Mouse (Mus musculus): ENCODE data around the gene Hnf4a.

The Hnf4a gene

DNA sequence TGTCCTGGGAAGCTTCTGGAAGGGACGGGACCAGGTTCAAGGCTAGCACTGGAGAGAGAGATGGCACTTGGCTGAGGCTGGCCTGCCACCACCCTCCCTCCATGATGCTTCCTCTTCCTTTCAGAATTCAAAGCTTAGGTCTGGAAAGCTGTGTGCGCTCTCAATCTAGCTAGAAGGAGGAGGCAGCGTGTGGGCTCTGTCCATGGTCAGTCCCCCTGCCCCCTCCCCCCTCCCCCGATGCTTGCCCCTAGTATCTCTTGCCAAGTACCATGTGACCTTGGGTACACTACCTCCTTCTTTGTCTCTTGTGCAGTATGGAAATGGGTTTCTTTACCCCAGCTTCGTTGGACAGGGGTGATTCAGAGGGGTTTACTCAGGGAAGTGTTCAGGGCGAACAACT, 42.2 kb downstream of the Hnf4a start:
- no peak for DNase-seq (ENCODE audit: low spot score in 2 of 2)

DNA sequence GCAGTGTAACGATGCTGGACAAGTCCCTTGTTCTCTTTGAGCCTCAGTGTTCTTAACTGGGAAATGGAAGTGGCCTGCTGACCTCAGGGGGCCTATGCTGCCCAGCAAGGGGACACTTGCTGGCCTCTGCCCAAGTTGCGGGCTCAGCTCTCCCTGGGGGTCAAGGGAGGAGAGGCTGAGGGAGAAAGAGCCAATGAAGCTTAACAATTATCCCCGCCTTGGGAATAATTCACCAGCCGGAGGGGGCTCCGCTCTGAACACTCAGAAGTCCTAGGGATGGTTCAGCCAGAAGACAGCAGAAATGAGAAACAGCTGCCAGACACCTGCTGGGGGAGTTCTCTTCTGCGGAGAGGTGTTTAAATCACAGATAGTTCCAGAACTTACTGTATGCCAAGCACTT, 43.2 kb downstream of the Hnf4a start:
- no peak for DNase-seq (ENCODE audit: low spot score in 2 of 2)

DNA sequence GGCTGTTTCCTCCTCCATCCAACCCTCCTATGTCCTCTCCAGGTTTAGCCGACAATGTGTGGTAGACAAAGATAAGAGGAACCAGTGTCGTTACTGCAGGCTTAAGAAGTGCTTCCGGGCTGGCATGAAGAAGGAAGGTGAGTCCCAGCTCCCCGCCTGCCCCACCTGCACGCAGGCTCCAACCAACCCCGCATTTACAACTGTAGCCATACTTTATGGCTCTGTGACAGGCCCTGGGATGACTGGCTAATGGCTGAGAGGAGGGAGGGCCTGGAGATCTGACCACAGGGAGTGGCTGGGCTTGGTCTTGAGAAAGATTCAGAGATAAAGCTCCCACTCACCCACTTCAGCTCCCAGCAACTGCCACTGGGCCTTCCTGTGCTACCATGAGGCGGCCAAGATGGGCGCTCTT, 45.9 kb downstream of the Hnf4a start:
- DNase-seq (ENCODE audit: low spot score in 2 of 2) = no peak

DNA sequence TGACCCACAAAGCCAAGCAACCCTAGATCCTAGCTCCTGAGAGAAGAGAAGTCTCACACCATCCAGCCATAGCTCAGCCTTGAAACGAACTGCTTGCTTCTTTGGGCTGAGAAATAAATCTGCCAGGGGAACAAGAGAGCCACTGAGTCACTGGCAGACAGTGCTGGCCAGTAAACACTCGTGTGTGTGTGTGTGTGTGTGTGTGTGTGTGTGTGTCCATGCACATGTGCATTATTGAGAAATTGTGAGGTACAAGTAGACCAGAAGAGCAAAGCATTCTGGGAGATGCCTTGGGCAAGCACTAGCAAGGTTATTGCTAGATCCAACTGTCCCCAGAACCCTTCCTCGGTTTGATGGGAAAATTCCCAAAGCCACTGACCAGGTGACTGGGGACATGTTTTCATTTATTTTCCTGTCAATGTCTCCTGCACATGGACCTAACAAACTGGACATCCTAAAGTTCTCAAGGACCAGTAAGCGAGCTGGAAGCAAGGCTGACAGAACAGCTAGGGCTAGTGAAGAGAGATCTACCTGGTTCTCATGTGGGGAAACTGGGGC, 47.9 kb downstream of the Hnf4a start:
- no peak for DNase-seq (ENCODE audit: low spot score in 2 of 2)

DNA sequence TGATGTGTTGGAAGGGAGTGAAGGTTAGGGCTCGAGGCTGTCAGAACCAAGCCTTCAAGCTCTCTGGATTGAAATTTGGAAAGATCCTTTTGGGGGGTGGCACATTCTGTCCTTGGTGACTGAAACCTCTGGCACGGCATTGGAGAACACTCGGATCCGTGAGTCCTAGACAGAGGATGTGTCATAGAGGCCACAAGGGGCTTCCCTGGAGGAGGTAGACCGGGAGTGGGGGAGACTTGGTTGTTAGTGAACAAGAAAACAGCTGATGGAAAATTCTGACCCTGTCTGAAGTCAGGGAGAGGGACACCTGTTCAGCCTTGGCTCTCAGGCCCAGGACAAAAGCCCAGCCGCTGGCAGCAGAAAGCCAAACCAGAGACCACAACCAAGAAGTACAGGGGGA, 48.4 kb downstream of the Hnf4a start:
- no peak for DNase-seq (ENCODE audit: low spot score in 2 of 2)

DNA sequence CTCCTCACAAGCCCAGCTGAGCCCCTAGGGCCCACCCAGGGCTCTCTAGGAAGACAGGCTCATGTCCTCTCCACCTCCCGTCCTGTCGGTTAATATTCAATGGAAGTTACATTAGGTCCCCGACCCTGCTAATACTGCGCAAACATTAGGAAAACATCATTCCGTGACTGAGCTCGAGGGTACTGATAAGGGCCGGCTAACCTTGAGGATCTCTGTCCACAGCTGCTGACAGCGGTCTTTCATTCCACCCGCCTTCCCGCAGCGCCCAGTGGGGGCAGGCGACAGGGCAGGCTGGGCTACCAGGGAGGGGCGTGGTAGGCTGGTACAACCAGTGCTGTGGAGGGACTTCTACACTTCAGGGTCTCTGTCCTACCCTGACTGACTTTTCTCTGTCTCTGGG, 48.8 kb downstream of the Hnf4a start:
- DNase-seq (ENCODE audit: low spot score in 2 of 2) = no peak

DNA sequence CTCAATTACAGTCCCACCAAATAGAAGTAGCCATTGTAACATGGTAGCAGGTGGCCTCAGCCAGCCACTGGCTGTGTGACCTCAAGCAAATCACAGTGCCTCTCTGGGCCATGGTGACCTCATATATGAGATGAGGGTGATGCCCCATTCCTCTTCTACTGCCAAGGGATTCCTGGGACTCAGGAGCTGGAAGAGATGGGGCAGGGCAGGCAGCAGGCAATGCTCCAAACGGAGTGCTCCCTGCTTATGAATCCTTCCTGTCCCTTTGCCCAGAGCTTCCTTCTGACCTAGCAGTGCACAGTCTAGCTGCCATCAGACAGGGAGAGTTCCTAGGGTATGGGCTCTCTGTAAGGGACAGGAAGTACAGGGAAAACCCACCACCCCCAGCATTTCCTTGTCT, 51.9 kb downstream of the Hnf4a start:
- DNase-seq (ENCODE audit: low spot score in 2 of 2) = no peak

DNA sequence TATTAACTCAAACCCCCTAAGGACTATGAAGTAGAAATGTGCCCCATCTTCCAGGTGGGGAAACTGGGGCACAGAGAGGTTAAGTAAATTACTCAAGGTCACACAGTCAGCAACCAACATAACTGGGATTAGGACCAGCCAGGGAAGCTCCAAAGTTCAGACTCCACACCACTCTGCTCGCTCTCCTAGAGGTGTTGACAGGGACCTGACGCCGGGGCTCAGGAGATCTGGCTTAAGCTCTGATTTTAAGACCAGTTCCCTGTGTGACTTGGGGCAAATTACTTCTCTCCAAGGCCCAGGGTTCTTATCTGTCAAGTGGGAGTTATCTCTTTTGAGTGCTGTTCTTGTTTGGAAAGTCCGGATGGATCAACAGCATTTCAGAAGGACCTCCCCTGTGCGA, 52.6 kb downstream of the Hnf4a start:
- no peak for DNase-seq (ENCODE audit: low spot score in 2 of 2)

DNA sequence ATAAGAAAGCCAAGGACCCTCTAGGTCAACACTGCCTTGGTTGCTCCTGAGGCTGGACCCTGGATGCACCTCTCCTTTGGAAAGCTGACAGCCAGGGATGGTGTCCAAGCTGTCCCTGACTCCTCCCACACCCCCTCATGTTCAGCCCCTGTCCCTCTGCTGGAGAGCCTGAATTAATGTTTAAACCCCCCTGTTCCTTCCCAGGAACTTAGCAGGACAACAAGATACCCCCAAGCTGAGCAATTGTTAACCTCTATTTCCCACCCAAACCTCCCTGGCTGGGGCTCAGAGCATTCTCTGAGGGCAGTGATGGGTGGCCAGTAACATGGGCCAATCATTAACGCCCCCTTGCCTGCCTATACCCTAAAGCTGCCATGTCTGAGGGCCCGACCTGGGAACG, 53.6 kb downstream of the Hnf4a start:
- no peak for DNase-seq (ENCODE audit: low spot score in 2 of 2)

DNA sequence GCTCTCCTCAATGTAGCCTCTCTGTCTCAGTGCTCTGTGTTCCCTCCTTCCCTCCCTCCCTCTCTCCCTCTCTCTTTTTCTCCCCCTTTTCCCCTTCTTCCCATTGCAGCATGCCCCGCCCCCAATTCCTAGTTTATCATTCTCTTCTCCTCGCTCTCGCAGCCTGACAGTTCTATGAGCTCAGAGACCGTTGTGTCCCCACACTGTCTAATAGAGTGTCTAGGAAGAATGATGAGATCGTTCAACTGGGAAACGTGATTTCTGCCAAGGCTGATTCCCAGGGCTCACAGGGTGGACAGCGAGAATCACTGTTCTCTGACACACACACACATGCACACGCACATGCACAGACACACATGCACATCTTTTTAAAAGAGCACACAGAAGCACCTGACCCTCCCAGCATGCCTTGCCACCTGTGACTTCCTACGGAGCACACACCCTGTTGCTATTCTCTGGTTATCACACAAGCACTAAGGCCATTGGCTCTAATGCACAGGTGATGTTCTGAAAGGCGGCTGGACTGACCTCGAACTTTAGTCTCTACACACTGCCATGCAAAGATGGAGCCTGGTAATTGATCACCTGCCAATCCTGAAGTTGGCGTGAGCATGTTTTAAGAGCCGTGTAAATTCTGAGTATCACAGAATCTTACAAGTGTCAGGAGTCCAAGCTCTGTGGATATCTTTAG, 54.8 kb downstream of the Hnf4a start:
- DNase-seq (ENCODE audit: low spot score in 2 of 2) = no peak

DNA sequence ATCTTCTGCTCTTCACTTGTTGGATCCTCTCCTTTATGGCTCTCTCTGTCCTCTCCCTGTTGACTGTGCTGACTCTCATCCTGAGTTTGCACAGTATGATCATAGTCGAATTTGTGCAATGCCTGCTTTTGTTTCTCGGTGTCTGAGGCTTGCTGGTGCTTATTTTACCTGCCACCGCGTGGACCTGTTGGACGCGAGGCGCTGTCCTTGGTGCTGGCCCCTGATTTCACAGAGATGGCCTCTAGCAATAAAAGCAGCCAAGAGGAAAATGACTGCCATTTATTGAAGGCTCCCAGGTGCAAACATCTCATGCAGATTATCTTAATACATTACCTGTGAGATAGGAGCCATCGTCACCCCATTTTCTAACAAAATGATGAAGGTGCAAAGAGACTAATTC, 58.0 kb downstream of the Hnf4a start:
- no peak for DNase-seq (ENCODE audit: low spot score in 2 of 2)

DNA sequence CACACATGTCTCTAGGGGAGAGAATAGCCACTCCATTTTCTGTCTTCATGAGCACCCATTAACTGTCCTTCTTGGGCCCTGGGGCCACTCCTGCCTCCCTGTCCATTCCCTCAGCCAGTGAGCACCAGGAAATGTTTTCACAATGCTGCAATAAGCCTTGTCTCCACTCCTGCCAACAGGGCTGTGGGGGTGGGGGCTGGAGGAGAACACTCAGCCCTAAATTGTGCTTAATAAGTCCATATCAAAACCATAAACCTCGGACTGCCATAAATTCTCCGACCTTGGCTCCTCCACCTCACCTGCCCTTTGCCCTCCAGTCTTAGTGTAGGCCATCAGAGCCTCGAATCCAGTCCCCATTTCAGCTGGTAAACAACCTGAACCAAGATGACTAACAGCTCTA, 67.7 kb downstream of the Hnf4a start:
- no peak for DNase-seq (ENCODE audit: low spot score in 2 of 2)

DNA sequence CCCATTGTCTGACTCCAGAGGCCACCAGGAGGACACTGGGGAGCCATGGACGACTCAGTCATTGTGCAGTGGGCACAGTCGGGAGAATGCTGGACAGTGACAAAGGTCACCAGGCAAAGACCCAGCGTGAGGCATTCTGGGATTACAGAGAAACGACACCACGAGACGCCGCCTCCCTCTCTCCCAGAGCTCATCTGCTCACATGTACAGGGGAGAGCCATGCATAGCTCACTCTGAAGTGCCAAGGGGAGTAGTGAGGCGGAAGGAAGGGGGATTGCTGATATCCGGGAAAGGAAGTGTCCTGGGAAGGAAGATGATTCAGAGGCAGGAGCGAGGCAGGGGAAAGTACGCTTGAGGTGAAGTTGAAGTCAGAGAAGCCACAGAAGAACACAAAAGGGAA, 68.6 kb downstream of the Hnf4a start:
- no peak for DNase-seq (ENCODE audit: low spot score in 2 of 2)

DNA sequence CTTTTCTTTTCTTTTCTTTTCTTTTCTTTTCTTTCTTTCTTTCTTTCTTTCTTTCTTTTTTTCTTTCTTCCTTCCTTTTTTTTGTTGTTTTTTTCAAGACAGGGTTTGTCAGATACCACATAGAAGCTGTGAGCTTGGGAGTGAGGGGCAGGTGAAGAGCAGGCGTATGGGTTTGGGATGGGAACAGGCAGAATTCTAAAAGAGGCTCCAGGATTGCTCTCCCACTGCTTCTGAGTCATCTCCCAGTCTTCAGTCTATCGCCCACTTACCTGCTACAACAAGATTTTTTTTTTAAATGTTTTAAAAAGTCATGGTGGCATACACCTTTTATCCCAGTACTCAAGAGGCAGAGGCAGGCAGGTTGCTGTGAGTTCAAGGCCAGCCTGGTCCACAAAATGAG, 71.4 kb downstream of the Hnf4a start:
- DNase-seq (ENCODE audit: low spot score in 2 of 2) = no peak

DNA sequence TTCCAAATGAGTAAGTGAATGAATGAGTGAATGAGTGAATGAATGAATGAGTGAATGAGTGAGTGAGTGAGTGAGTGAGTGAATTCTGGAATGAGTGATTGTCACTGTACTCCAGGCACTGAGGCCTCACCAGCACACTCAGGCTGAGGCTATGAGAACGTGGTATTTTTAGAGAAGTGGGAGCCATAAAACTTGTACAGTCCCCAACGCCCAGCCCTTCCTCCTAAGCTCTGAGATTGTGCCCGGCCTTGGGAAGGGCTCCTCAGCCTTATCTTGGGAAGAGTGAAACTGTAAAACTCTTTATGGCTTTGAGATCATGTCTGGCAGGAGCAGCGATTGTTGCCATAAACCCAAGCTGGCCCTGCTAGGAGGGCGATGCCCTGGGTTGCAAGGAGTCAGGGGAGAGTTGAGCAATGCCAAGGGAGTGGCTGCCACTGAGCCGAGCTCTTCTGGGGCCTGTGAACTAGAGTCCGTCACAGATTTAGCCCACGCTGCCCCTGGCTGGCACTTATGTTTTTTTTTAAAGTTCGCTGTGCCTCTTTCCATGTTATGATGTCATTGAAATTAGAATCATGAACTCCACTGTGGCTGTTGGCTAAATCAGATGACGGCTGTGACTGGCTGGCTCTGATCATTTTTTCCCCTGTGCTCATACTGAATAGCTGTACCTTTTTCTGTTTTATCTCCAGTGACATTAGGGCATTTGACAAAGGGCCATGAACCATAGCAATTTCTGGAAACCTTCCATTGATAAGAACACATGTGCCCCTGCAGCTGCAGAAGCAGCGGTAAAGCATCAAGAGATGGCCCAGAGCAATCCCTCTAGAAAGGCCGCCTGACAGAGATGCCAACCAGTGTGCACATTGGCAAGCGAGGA, 73.7 kb downstream of the Hnf4a start:
- no peak for DNase-seq (ENCODE audit: low spot score in 2 of 2)

DNA sequence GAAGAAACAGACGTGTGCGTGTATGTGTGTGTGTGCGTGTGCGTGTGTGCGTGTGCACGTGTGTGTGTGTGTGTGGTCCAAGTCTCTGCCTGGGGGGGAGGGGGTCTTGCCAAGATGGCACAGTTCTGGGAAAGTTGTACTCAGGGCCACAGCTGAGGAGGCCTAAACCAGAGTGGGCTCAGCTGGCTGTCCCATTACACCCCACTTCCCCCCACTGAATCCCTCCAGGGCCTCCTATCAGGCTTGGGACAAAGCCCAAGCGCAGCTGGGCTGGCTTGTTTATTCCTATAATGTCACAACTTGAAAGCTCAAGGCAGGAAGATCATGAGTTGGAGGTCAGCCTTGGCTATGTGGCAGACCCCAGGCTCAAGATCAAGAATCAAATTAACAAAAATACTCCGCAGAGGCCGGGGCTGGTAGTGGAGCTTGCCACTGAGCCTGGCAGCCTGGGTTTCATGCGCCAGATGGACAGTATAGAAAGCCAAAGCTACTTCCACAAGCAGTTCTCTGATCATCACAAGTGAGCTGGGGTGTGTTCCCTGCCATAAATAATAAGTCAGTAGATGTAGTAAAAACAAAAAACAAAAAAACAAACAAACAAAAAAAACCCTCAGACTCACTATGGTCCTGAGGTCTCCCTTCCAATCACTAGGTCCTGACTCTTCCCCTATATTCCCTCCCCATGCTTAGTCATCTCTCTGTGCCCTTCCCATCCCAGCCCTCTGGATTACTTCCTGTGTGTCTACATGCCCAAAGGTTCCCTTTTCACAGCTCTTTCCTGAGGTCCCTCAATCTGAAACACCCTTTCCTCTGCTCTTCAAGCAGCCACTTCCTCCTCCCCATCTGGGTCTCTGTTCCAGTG, 76.8 kb downstream of the Hnf4a start:
- no peak for DNase-seq (ENCODE audit: low spot score in 2 of 2)

DNA sequence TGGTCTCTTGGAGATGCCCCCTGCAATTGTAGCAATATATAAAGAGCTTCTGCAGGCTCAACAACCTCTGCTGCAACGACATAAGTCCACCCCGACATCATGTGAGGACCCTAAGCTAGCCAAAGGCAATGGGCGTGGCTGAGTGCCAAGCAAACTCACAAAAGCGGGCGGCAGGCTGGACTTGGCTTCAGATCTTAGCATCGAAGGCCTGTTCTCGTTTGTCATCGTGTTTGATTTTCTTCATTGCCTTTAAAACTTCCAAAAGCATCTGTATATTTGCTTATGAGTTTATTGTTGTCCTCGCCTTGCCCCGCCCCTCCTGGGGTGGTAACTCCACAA, 77.4 kb downstream of the Hnf4a start:
- DNase-seq (ENCODE audit: low spot score in 2 of 2) = no peak

DNA sequence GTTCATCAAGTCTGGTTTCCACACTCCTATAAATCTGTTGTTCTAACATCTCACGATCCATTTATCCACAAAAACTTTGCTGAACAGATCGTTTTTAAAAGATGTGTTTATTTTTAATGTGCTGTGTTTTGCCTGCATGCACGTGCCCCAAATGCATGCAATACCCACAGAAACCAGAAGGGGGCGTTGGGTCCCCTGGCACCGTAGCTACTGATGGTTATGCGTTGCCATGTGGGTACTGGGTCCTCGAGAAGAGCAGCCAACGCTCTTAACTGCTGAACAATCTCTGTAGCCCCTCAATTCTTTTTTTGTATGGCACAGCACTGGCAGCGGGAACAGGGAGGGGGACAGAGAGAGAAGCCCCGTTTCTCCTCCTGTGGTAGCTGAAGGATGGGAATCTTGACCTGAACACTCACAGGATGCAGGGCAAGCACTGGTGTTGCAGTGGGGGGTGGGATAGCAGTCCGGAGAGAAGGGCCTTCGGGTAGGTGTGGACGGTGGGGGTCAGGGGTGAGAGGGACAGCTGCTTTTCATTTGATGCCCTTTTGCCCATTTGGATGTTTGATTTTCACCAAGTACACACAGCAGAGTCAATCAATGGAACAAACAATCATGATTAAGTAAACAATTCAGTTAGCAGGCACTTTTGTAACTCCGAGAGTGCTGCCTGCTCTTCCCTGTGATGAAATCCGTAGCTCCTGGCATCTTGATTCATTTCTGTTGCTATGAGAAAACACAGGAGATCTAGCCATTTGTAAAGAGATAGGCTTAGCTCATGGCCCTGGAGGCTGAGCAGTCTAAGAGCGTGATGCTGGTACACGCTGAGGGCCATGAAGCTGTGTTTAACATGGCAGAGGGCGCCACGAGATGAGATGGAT, 80.0 kb downstream of the Hnf4a start:
- peak in 1 of 2 experiments; percentile 29 for DNase-seq (ENCODE audit: low spot score in 2 of 2)

DNA sequence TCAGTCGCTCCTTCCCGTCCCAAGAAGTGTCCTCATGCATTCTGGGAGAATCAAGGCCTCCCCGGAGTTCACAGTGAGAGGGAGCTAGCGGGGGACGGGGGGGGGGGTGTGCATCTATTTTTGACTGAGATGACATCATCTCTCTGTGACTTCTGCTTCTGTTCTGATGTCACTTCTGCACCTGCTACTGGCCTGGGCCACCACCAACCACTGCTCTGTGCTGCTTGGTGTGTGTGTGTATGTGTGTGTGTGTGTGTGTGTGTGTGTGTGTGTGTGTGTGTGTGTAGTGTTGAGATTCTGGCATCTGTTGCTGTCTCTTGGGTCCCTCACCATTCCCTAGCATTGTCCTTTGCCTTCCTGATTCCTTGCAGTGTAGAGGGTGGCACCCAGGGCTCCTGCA, 80.9 kb downstream of the Hnf4a start:
- no peak for DNase-seq (ENCODE audit: low spot score in 2 of 2)

DNA sequence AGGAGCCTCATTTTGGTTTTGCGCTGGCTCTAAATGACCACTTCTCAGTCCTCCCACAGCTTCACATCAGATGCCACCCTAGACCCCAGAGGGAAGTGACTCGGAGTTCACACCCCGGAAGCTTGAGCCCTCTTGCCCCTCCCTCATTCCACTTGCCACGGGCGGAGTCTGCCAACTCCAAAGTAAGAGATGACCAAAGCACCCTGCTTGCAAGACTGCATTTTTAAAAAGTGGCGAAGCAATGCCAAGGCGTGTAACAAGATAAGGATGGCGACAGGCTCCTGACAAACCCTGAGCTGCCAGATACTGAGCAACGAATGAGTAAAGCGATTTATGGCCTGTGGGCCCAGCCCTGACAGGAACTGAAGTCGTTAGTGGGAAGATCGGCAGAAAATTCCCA, 83.6 kb downstream of the Hnf4a start:
- no peak for DNase-seq (ENCODE audit: low spot score in 2 of 2)

DNA sequence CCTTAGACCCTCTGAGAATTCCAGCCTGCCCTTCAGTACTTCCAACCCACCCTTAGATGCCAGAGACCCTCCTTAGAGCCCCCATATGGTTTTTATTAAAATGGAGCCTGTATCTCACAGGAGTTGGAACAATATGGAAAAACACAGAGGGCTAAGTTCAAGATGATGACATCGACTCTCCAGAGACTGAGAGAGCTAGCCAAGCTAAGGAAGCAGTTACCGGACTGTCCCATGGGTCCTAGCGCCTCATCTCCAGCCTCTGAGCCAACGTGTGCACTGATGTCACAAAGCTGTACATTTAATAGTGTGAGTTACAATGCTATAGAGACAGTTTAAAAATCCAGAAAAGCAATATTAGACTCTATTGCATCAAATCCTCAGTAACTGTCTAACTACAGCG, 84.4 kb downstream of the Hnf4a start:
- no peak for DNase-seq (ENCODE audit: low spot score in 2 of 2)

All from spleen, postnatal 36 days (tissue).